Mouse (Mus musculus) embryonic fibroblast, embryonic 13.5 days (primary cell): ENCODE results near the gene Rnf19b.

Experiments used
- CTCF ChIP-seq: IDR thresholded peaks from 2 replicates; pipeline ENCODE4 v1.5.1; 2011; ENCODE audit warnings: mild to moderate bottlenecking, control low read depth, low read length, moderate library complexity, borderline replicate concordance; ENCODE audit not compliant: insufficient read depth
- POLR2A ChIP-seq: IDR thresholded peaks from 2 replicates; pipeline ENCODE4 v1.6.1; 2011; ENCODE audit warnings: low read depth, mild to moderate bottlenecking, control low read depth, low read length, moderate library complexity

- TF ChIP-seq POLR2A: 0 out of 2 replicates have a peak, but pooled peaks have one; percentile 9
- TF ChIP-seq CTCF: no peak
These were observed 49.4 kb upstream of the Rnf19b start for GRCm38 (mm10) chr4:129008672-129009071.
